Mouse (Mus musculus): ENCODE measurements around the gene Gnai3.

The Gnai3 gene

GRCm38 (mm10) chr3:108145534-108146445 is at the start of gene Gnai3:
TSS of gene Gnai3 (minus strand) at chr3:108146146.
- peak; percentile 95 for DNase-seq (ENCODE audit: low read depth)

DNA sequence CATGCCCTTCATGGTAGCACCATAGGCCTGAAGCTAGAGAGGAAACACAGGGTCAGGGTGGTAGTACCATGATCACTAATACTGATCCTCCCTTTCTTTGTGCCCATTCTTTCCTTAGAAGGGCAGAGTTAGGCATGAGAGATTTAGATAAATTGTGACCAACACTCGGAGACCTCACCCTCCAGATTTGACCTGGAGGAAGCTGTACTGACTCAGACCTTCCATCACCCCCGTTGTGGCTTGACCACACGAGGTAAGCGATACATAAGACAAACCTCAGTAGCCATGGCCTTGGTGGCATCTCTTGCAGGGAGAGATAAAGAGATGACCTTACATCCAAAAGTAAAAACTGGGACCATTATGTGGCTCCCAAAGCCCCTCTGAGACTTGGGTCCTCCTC is 49.3 kb upstream of the Gnai3 start:
- no peak for DNase-seq (ENCODE audit: low read depth)

GRCm38 (mm10) chr3:108193686-108194085 is 47.7 kb upstream of the Gnai3 start:
- no peak for DNase-seq (ENCODE audit: low read depth)

DNA sequence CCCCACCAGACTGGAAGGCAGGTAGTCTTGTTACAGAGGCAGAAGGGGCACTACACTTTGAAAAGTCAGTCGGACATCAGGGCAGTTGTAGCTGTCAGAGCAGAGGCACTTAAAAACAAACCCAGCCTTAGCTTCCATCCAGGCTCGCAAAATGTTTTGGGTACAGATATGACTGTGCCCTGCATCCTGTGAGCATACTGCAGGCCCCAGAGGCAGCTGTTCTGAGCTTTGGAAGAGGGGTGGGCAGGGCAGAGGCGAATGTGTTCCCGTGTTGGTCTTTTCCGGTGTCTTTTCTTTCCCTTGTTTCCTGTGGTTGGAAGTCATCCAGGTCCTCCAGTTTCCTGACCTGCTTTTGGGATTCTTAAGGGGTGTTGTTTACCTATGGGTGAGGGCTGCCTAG is 44.0 kb upstream of the Gnai3 start:
- DNase-seq (ENCODE audit: low read depth) = no peak

DNA sequence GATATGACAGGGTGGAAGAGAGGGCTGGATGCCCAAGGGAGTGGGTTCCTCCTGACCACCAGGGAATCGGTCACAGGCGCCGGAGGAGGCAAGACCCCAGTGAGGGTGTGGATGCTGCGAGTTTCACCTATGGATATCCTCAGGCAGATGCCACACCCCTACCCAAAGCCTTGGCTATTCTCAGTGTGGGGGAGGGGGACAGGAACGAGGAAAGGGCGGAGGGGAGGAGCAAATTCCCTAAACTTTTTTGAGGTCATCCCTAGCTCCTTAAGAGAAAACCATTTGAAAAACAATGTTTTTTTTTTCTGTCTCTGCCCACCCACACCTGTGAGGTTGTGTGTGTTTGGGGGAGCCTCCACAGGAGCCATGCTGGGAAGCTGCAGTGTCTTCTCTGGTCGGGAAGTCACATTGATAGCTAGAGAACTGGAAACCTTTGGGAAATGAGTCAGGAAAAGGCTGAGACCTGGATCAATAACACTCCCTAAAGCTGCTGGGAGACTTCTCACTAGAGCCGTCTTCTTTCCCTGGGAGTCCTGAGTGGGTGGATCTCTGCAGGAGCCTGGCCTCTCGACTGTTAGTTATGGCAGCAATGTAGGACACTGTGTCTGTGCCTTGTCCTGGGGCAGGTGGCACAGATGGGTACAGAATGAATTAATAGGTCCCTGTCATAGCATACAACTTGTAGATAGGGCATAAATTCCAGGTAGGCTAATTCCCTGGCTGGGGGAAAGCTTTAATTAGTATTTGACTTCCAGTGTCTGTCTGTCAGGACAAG is 43.0 kb upstream of the Gnai3 start:
- DNase-seq (ENCODE audit: low read depth) = no peak

DNA sequence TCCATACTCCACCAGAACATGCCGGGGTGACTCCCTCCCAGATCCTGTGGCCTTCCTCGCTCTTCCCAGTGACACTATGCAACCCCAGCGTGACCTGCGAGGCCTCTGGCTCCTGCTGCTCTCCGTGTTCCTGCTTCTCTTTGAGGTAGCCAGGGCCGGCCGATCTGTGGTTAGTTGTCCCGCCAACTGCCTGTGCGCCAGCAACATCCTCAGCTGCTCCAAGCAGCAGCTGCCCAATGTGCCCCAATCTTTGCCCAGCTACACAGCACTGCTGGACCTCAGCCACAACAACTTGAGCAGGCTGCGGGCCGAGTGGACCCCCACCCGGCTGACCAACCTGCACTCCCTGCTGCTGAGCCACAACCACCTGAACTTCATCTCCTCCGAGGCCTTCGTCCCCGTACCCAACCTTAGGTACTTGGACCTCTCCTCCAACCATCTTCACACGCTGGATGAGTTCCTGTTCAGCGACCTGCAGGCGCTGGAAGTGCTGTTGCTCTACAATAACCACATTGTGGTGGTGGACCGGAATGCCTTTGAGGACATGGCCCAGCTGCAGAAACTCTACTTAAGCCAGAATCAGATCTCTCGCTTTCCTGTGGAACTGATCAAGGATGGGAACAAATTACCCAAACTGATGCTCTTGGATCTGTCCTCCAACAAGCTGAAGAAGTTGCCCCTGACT is 41.3 kb upstream of the Gnai3 start:
- no peak for DNase-seq (ENCODE audit: low read depth)

DNA sequence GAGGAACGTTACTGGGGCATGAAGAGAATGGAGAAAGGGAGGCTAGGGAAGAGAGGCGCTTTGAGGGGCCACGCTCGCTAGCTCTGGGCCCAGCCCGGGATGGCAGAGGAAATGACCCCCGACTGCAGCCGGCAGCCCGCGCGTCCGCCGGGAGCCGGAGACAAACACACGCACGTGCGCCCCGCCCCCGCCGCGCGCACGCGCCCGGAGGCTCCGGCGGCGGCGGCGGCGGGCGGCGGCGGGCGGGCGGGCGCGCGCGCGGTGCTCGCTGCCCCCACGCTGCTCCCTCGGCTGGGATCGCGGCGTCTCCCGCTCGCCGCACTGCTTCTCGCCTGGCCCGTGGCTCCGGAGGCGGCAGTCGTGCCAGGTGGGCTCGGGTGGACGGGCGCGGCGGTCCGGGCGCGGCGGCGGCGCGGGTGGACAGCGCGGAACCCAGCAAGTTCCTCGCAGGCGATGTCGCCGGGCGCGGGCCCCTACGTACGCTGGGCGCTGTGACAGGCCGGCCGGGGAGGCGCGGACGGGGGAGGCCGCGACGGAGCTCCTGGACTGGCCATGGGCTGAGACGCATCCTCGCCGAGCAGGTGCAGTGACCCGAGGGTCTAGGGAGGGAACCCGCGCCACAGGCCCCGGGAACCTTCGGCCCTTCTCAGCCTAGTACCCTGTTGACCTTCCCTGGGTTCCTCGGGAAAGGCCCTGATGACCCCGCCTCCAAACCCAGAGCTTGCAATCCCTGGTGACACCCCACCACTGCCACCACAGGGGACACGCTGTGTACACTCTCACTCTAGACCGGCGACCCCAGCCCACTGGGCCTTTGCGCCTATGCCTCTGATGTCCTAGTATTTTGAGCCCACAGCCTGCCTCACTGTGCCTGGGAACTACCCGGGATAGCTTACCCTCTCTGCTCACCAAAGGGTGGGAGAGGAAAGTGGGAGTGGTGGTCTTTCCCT is 40.4 kb upstream of the Gnai3 start, which contains the start of gene Amigo1:
TSS of gene Amigo1 (plus strand) at position 238 of the 950 bp plus-strand sequence.
- peak; percentile 61 for DNase-seq (ENCODE audit: low read depth)

DNA sequence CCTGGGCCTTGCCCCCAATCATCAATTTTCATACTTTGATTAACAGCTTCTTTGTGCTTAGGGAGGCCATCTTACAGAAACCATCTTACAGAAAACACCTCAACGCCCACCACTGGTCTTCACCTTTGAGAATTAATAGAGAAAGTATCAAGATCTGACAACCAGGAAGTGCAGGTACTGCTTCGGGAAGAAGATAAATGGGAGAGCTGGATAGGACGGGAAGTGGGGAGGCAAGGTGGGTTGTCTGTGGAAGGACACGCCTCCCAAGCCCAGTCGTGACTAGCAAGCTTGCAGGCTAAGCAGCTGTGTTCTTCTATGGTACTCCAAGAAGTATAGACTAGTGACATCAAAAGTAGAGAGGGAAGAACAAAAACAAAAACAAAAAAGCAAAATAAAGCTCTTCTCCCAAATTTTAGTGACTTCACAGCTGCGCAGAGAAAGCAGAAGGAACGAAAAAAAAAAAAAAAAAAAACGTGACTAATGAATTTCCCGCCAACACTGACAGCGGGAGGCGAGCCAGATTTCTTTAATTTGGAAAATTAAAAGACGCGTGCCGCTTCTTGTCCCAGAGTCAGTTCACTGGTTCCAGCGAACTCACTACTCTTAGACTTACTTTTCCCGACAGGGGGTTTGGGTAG is 39.6 kb upstream of the Gnai3 start:
- peak; percentile 23 for DNase-seq (ENCODE audit: low read depth)

- DNase-seq (ENCODE audit: low read depth) = no peak
Observed at GRCm38 (mm10) chr3:108184742-108185141, 38.8 kb upstream of the Gnai3 start.

DNA sequence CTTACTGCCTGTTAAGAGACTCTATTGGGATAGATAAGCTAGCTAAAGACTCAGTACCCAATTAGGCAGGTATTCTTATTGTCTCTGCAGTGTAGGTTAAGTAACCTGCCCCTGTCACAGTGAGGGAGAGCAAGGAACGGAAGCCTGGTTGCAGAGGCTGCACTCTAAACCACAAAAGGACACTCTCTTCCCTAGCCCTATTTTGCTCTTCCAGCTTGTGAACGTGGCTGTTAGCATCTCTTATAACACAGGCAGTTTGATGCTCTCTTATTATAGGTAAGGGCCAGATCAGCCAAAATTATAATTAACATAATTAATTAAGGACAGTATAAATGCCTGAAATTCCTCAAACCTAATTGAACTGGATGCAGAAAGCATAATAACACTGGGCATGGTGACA is 34.6 kb upstream of the Gnai3 start:
- DNase-seq (ENCODE audit: low read depth) = no peak

GRCm38 (mm10) chr3:108178756-108179715 is 33.1 kb upstream of the Gnai3 start:
- no peak for DNase-seq (ENCODE audit: low read depth)

DNA sequence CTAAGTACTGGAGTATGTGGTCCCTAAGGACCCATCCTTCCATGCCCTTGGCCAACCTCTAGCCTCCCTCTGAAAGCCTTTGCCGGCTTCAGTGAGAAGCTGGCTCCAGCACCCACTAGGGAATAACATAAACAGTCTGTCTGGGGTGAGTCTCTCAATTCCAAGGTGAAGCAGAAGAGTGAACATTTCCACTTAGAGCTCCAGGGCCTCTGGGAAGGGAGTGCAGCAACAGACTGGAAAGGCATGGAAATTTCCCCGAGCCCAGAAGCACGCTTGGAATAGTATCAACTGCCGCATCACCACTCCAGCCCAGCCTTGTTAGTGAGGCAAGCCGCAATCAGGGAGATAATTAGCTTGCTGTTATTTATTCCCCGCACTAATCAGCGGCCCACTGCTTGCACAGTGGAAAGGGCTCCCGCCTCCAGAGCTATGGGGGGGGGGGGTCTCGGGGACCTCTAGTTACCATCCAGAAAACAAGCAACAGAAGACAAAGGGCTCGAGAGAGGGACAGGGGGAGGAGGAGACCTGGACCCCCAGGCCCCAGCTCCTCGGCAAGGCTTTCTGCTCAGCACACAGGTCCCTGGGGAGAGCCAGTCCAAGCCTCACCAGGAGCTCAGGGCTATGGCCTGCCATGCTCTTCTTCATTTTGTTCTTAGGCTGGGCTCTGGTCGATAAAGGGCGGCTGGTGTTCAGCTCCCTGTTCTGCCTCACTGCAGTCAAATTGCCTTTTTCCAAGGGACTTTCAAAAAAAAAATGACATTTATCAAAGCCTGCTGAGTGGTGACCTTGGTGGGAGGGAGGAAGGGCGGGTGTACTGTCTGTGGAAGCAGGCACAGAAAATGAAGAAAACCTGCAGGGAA is 29.0 kb upstream of the Gnai3 start:
- DNase-seq (ENCODE audit: low read depth) = no peak

DNA sequence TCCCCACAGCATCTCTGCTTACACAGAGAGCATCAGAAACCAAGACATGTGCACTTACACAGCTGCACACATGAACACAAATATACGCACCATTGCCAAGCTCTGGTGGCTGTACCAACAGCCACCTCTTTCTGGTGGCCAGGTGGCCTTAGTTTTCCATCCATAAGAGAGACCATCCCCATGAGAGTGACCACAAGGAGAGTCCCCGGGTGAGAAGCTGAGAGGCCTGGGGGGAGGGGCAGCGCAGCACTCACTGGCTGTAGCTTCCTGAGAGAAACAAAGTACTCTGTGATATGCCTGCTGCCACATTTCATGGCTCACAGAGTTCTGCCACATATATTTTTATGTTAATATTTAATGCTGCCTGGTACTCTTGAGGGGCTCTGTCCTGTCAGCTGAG is 23.3 kb upstream of the Gnai3 start:
- DNase-seq (ENCODE audit: low read depth) = no peak

DNA sequence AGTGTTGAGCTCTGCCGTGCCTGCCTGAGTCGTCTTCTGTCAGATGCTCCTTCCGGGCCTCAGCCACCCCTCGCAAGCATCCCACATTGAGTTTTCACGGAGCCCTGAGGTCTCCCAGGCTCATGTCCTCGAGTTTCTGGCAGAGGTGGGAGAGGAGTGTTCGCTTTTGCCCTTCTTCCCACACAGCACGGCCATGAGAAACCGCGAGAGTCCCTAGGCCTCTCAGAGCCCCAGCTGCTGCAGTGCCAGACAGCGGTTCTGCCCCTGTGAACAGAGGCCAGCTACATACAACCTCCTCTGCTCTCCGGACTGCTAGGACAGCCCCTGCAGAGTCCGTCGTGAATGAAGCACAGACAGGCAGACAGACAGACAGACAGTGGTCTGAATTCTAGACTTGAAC is 21.6 kb upstream of the Gnai3 start:
- DNase-seq (ENCODE audit: low read depth) = no peak

DNA sequence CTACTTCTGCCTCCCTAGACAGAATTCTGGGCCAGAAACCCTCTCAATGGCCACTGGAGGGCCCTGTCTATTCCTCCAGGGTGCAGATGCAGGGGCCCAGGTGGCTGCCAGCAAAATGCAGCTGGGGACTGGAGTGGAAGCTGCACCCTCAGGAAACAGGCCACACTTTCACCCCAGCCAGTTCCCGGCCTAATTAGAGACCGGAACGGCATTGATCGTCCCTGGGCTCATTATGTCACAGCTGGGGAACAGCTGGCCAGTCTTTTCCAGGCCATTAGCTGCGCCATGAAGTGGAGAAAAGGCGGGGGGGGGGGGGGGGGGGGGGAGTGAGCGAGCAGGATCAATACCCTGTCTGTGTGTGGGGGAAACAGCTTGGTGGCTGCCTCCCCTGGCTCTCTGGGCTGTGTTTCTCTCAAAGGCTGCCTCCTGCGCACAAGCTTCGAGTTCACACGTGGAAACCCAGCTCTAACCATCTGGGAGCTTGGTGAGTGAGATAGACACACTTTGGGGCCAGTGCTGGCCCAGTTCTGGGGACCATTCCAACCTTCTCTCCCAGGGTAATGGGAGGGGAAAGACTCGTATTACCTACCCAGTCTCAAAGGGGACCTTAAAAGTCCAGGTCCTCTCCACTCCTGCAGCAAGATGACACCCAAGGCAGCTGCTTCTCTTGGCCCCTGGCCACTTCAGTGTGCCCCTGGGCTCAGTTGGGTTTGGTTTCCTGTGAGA is 20.7 kb upstream of the Gnai3 start:
- DNase-seq (ENCODE audit: low read depth) = no peak

GRCm38 (mm10) chr3:108165532-108166315 is 19.8 kb upstream of the Gnai3 start:
- no peak for DNase-seq (ENCODE audit: low read depth)

DNA sequence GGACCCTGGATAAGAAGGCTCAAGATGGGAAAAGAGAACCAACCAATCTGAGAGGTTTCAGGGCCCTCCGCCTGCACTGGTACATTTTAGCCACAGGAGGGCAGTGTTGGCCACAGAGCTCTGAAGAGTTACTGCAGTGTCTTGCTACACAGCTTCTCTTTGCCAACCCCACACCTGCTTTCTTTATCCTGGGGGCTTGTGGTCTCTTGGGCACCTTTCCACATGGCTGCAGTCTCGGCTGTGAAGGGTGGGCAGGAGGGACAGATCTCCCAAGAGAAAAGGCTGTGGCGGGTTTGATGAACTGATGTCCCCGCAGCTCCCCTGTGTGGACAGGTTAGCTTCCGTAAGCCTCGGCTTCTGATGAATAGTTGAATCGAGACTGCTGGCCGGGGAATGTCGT is 18.9 kb upstream of the Gnai3 start:
- peak; percentile 84 for DNase-seq (ENCODE audit: low read depth)

All from naive thymus-derived CD4-positive, alpha-beta T cell, adult 2 months (primary cell).